Mouse (Mus musculus) embryo, embryonic 10.5 days (tissue): ENCODE measurements around the gene Cox4i1.

Experiments used
- DNase-seq: peaks from one replicate; pipeline ENCODE4 v3.0.0-alpha.2; 2015; ENCODE audit warnings: low spot score

Gene Cox4i1

GRCm38 (mm10) chr8:120664566-120664965 is 3.5 kb upstream of the Cox4i1 start:
- DNase-seq = no peak

DNA sequence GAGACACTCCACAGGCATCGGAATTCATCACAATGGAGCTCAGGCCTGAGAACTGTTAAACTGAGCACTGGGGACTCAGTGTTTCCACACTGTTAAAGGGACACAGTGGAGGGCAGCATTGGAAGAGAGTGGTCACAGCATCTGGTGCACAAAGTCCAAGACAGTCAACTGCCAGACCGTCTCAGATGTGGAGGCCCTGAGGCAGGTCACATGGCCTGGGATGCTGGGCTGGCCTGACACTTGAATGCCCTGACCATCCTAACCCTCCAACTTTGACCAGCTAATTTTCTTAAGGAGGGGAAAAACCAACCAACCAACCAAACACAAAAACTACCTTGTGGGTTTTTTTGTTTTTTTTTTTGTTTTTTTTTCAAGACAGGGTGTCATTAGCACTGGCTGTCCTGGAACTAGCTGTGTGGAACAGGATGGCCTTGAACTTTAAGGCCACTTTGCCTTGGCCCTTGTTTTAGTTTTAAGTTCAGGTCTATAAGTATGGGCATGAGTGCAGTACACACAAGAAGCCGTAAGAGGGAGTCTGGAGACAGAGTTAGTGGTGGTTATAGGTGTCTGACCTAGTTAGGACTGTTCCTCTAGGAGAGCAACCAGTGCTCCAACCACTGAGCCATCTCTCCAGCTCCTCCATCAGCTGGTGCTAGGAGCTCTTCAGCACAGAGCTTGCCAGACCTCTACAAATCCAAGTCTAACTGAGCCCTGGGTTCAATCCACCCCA is 2.1 kb upstream of the Cox4i1 start:
- peak; percentile 26 for DNase-seq

GRCm38 (mm10) chr8:120666807-120667470 is 1.1 kb upstream of the Cox4i1 start:
- peak; percentile 39 for DNase-seq

- no peak for DNase-seq
Observed at GRCm38 (mm10) chr8:120668374-120668905, 418 bp downstream of the Cox4i1 start, which contains the start of gene Emc8. Gene Emc8, minus strand, starts transcription at chr8:120668573.

DNA sequence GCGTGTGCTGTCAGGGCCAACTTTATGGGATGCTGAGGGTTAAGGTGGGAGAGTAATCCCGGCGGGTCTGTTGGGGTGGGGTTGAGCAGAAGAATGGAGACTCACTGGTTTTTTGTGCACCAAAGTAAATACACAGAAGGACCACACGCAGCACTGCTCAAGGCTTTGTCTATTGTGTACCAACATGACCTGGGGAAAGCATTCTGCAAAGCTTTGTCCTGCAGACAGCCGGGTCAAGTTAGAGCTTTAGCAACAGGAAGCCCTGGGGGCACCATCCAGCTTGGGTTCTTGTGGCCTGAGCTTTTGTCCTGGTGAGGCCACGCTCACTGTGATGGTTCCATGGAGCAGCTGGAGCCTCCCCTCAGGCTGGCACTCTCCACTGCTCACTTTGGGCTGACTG is 3.8 kb downstream of the Cox4i1 start:
- no peak for DNase-seq

GRCm38 (mm10) chr8:120672626-120673229 is 4.7 kb downstream of the Cox4i1 start:
- DNase-seq = no peak

- no peak for DNase-seq
Observed at GRCm38 (mm10) chr8:120673298-120673697, 5.3 kb downstream of the Cox4i1 start.

GRCm38 (mm10) chr8:120675718-120676117 is 7.7 kb downstream of the Cox4i1 start:
- no peak for DNase-seq

DNA sequence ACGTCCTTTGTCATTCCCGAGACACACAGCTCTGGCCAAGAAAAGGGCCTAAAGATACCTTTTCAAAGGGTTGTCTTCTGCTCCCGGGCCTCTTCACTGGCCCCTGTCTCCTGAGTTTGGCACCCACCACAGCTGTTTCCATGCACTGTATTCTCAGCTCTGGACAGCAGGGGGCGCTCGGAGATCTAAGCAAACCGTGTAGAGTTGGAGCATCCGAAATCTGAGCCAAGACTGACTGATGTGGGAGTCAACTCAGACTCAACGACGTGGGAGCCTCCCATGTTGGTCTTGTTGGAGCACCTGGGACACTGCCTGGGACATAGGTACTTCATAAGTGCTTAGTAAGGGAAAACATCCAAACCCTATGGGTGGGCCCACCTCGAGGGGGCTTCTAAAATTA is 10.4 kb downstream of the Cox4i1 start:
- peak; percentile 92 for DNase-seq

GRCm38 (mm10) chr8:120679629-120680387 is 11.8 kb downstream of the Cox4i1 start:
- no peak for DNase-seq

DNA sequence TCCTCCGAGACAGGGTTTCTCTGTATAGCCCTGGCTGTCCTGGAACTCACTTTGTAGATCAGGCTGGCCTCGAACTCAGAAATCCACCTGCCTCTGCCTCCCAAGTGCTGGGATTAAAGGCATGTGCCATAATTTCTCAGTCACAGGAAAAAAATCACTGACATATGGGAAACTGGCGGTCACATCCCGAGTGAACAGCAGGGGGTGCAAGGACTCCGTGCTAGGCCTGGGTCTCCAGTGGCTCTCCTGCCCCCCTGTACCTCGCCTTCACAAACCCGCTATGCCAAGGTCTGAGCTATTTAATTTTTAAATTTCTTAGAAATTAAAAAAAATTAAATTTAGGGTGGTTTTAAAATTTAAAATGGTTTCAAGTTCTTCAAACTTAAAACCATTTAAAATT is 12.4 kb downstream of the Cox4i1 start:
- DNase-seq = peak; percentile 67

GRCm38 (mm10) chr8:120681113-120681512 is 13.1 kb downstream of the Cox4i1 start:
- DNase-seq = no peak

DNA sequence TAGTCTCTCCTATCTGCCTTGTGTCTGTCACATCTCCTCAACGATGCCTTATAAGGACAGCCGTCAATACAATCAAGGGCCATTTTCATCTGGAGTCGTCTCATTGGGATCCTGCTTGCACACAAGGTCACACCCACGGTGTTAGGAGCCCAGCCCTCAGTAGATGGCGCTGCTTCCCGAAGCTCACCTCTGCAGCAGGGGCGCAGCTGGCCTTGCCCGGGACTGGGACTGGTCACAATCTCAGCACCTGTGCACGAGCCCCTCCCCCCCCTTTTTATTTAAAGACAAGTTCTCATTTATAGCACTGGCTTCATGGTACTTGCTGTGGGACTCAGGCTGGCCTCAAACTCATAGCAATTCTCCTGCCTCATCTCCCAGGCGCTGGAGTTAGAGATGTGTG is 15.6 kb downstream of the Cox4i1 start:
- peak; percentile 81 for DNase-seq

- DNase-seq = no peak
Observed at GRCm38 (mm10) chr8:120684082-120684481, 16.1 kb downstream of the Cox4i1 start.

GRCm38 (mm10) chr8:120685097-120685496 is 17.1 kb downstream of the Cox4i1 start:
- DNase-seq = no peak

GRCm38 (mm10) chr8:120685591-120685990 is 17.6 kb downstream of the Cox4i1 start:
- no peak for DNase-seq

GRCm38 (mm10) chr8:120686051-120686450 is 18.0 kb downstream of the Cox4i1 start:
- DNase-seq = no peak

- DNase-seq = no peak
Observed at GRCm38 (mm10) chr8:120686576-120686975, 18.6 kb downstream of the Cox4i1 start.

GRCm38 (mm10) chr8:120687786-120688185 is 19.8 kb downstream of the Cox4i1 start:
- DNase-seq = no peak

DNA sequence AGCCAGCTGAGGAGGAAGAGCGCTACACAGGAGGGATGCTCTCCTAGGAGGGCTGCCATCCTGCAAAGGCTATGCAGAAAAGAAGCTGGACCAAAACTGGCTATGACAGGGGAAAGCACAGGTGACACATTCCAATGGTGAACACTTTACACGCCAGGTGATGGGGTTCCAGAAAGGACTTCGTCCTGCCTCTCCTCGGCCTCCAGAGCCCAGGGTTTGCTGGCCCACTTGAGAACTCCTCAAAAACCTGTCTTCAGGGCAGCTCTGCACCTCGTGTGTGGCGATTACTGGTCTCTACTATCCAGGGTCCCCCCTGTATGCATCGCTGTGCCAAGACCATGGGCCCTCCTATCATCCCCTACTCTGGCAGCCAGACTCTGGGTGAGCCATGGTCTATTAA is 20.5 kb downstream of the Cox4i1 start:
- DNase-seq = no peak

GRCm38 (mm10) chr8:120692934-120693333 is 24.9 kb downstream of the Cox4i1 start:
- DNase-seq = no peak

GRCm38 (mm10) chr8:120693861-120694493 is 26.0 kb downstream of the Cox4i1 start:
- DNase-seq = peak; percentile 55
